Mouse (Mus musculus): Measurements from ENCODE around the gene Foxp2. TPM values are rescaled to one million over a fixed set of nuclear protein-coding genes. Genes with fewer than 3 reads are reported as not detected.

Foxp2 gene
- total RNA-seq, 4 experiments from 2014 or later, result 1.8 to 4.0 (median 2.9) TPM

GRCm38 (mm10) chr6:15370281-15370680 is 469.1 kb downstream of the Foxp2 start:
- DNase-seq (ENCODE audit: low spot score), result no peak

GRCm38 (mm10) chr6:15370827-15371226 is 469.7 kb downstream of the Foxp2 start:
- no peak for DNase-seq (ENCODE audit: low spot score)

GRCm38 (mm10) chr6:15373621-15374020 is 472.5 kb downstream of the Foxp2 start:
- DNase-seq (ENCODE audit: low spot score), result no peak

- DNase-seq (ENCODE audit: low spot score), result no peak
Observed at GRCm38 (mm10) chr6:15378261-15378660, 477.1 kb downstream of the Foxp2 start.

GRCm38 (mm10) chr6:15396462-15396861 is 495.3 kb downstream of the Foxp2 start:
- no peak for DNase-seq (ENCODE audit: low spot score)

- no peak for DNase-seq (ENCODE audit: low spot score)
Observed at GRCm38 (mm10) chr6:15397485-15397884, 496.3 kb downstream of the Foxp2 start.

- DNase-seq (ENCODE audit: low spot score), result no peak
Observed at GRCm38 (mm10) chr6:15401138-15401537, 500.0 kb downstream of the Foxp2 start.

GRCm38 (mm10) chr6:15402026-15402425 is 500.9 kb downstream of the Foxp2 start:
- no peak for DNase-seq (ENCODE audit: low spot score)

- no peak for DNase-seq (ENCODE audit: low spot score)
Observed at GRCm38 (mm10) chr6:15415099-15415498, 514.0 kb downstream of the Foxp2 start.

- DNase-seq (ENCODE audit: low spot score), result no peak
Observed at GRCm38 (mm10) chr6:15459701-15460100, 558.6 kb downstream of the Foxp2 start.

- no peak for DNase-seq (ENCODE audit: low spot score)
Observed at GRCm38 (mm10) chr6:15463390-15463789, 562.2 kb downstream of the Foxp2 start.

GRCm38 (mm10) chr6:15465471-15465870 is 564.3 kb downstream of the Foxp2 start:
- DNase-seq (ENCODE audit: low spot score), result no peak

GRCm38 (mm10) chr6:15466634-15467033 is 565.5 kb downstream of the Foxp2 start:
- no peak for DNase-seq (ENCODE audit: low spot score)

- DNase-seq (ENCODE audit: low spot score), result no peak
Observed at GRCm38 (mm10) chr6:15486909-15487308, 585.8 kb downstream of the Foxp2 start.

Small RNA genes within 50 kb of the gene (microRNA-seq; reads per million reads assigned to microRNA genes)
- gene Gm25470, result not detected

Other genes with a start within 250 kb of the Foxp2 start
- 10 to 100 TPM; 83.1 to 98.6 (median 87.1) TPM for gene Ppp1r3a, start 146.1 kb upstream of the Foxp2 start, total RNA-seq (2022)

All from heart, adult 8-10 months (tissue).